Mouse (Mus musculus) ES-Bruce4 (cell line): ENCODE data around the gene Cntd1. TPM values are rescaled to one million over a fixed set of nuclear protein-coding genes. Genes with fewer than 3 reads are reported as not detected.
"Not testable (repeated sequence)": the region's sequence is repeated elsewhere in the genome, so short reads cannot be mapped to it uniquely, and the experiment has no call there.

Source experiments
- H3K27ac ChIP-seq: 2 replicates; pipeline ENCODE4 v1.5.1; 2012; ENCODE audit warnings: low read length, inconsistent platforms; ENCODE audit not compliant: insufficient read depth
- H3K27me3 ChIP-seq: 2 replicates; pipeline ENCODE4 v1.6.1; 2012; ENCODE audit warnings: mild to moderate bottlenecking, low read length, inconsistent platforms; ENCODE audit not compliant: control insufficient read depth, poor library complexity, insufficient read depth, severe bottlenecking
- H3K36me3 ChIP-seq: 2 replicates; pipeline ENCODE4 v1.6.1; 2012; ENCODE audit warnings: inconsistent platforms, mild to moderate bottlenecking, low read length, moderate library complexity; ENCODE audit not compliant: control insufficient read depth, poor library complexity, insufficient read depth, severe bottlenecking
- H3K4me1 ChIP-seq: one replicate; pipeline ENCODE4 v1.8.1; 2011; ENCODE audit warnings: low read length; ENCODE audit not compliant: control insufficient read depth, insufficient read depth
- H3K4me3 ChIP-seq: 2 replicates; pipeline ENCODE4 v1.5.1; 2011; ENCODE audit warnings: low read depth, mild to moderate bottlenecking, low read length
- H3K9ac ChIP-seq: 2 replicates; pipeline ENCODE4 v1.6.1; 2012; ENCODE audit warnings: low read depth, mild to moderate bottlenecking, inconsistent platforms; ENCODE audit not compliant: poor library complexity, severe bottlenecking
- H3K9me3 ChIP-seq: replicated peaks from 2 replicates; pipeline ENCODE4 v1.6.1; 2012; ENCODE audit warnings: mild to moderate bottlenecking, low read length, inconsistent platforms; ENCODE audit not compliant: control insufficient read depth, poor library complexity, insufficient read depth, severe bottlenecking
- CTCF ChIP-seq: IDR thresholded peaks from one replicate; pipeline ENCODE4 v1.8.1; 2011; ENCODE audit warnings: low read depth, low read length
- EP300 ChIP-seq: IDR thresholded peaks from 2 replicates; pipeline ENCODE4 v1.6.1; 2011; ENCODE audit warnings: low read depth, low read length; ENCODE audit not compliant: insufficient read depth
- POLR2A ChIP-seq: IDR thresholded peaks from one replicate; pipeline ENCODE4 v1.8.1; 2011; ENCODE audit warnings: low read length; ENCODE audit not compliant: insufficient read depth
- polyA plus RNA-seq: library from polyadenylated mRNA; stranded (reverse); fragments of >200 nt; gene quantifications from 2 replicates; pipeline ENCODE4 v1.2.4, GENCODE M21; 2011; ENCODE audit warnings: low read depth; ENCODE audit not compliant: missing spikeins, insufficient read depth, insufficient read length

Cntd1 gene
- polyA plus RNA-seq, 1 experiment, result 14.6 TPM

DNA sequence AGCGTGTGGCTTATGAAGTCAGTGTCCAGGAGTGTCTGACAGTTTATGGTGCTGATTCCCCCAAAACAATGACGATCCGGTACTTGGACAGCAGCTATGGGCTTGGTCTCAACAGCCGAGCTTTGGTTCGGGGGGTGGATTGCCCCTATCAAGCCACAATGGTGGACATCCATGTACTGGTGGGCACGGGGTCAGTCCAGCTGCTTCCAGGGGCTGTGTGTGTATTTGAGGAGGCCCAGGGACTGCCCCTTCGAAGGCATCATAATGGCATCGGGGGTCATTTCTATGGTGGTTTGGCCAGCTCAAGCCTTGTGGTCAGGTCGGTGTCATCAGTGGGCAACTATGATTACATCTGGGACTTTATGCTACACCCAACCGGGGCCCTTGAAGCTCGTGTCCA, 47.3 kb downstream of the Cntd1 start:
- Histone ChIP-seq H3K36me3 (peaks cover 37% of the 10 kb centered on the region), H3K4me1 (peaks cover 6% of the 10 kb centered on the region), H3K4me3 (no peak overlapping the region), H3K9me3 (no peaks in the 10 kb centered on the region), H3K27me3 (no peaks in the 10 kb centered on the region), H3K27ac (no peak overlapping the region), H3K9ac (no peak overlapping the region)
- TF ChIP-seq CTCF (no peak), EP300 (no peak), POLR2A (no peak)

- no peak overlapping the region for H3K4me3 ChIP-seq
- H3K9ac ChIP-seq, result no peak overlapping the region
- H3K27me3 ChIP-seq, result no peaks in the 10 kb centered on the region
- no peaks in the 10 kb centered on the region for H3K9me3 ChIP-seq
- H3K27ac ChIP-seq, result no peak overlapping the region
- H3K4me1 ChIP-seq, result peaks cover 6% of the 10 kb centered on the region
- H3K36me3 ChIP-seq, result peaks cover 25% of the 10 kb centered on the region
- TF ChIP-seq EP300, result no peak
- no peak for TF ChIP-seq POLR2A
- no peak for TF ChIP-seq CTCF
Measured at GRCm38 (mm10) chr11:101327311-101327710, 48.5 kb downstream of the Cntd1 start.

DNA sequence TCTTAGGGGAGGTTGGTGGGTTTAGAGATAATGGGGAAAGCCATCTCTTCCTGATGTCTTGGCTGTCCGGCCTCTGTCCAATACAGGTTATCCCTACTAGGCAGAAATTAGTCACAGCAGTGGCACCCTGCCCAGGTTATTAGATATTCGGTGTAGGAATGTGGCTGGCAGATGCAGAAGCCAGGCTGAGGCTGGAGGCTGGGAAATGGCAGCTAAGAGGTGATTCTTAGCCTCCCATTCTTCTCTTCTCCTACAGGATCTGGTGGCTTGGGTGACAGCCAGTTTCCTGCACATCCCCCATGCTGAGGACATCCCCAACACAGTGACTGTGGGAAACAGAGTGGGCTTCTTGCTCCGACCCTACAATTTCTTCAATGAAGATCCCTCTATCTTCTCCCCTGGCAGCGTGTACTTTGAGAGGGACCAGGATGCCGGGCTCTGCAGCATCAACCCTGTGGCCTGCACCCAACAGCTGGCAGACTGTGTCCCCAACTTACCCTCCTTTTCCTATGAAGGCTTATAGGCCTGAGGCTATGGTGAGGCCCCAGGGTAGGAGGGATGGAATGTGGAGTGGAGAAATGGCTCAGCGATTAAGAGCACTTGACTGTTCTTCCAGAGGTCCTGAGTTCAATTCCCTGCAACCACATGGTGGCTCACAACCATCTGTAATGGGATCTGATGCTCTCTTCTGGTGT, 50.3 kb downstream of the Cntd1 start:
- H3K27me3 ChIP-seq, result no peaks in the 10 kb centered on the region
- H3K36me3 ChIP-seq, result peaks cover 14% of the 10 kb centered on the region
- H3K4me3 ChIP-seq, result no peak overlapping the region
- TF ChIP-seq CTCF, result no peak
- TF ChIP-seq POLR2A, result no peak
- TF ChIP-seq EP300, result no peak
- no peak overlapping the region for H3K9ac ChIP-seq
- H3K9me3 ChIP-seq, result no peaks in the 10 kb centered on the region
- peaks cover 6% of the 10 kb centered on the region for H3K4me1 ChIP-seq
- no peak overlapping the region for H3K27ac ChIP-seq

DNA sequence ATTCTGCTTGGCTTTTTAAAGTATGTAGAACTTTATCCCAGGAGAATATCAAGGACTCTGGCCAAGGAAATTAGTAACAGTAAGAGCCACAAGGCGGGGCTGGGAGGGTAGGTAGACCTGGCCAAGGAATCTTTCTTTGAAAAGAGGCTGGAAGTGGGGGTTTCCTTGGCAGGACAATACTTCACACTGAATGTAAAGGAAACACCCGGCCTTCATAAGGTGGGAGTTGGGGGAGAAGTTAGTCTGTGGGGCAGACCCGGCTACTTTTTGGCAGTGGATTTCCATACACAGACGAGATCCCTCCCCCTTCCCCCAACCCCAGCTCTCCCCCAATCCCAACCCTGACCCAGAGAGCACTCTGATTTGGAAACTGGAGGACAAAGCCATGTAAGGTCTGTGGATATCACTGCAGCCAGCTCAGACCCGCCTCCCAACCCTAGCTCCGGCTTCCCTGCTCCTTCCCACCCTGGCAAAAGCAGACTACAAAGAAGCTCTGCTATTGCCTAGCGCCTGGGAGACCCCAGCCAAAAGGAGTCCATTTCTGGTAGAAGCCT, 51.6 kb downstream of the Cntd1 start, which contains the start of gene Aoc3:
Gene Aoc3 (plus strand): TSS at position 235 of the 554 bp plus-strand sequence.
- H3K4me3 ChIP-seq, result no peak within 1 kb of the TSS
- H3K4me1 ChIP-seq, result peaks cover 6% of the 10 kb centered on the region
- TF ChIP-seq POLR2A (no peak), EP300 (no peak), CTCF (no peak)
- H3K9ac ChIP-seq, result no peak within 1 kb of the TSS
- H3K27me3 ChIP-seq, result no peaks in the 10 kb centered on the region
- no peak within 1 kb of the TSS for H3K27ac ChIP-seq
- H3K9me3 ChIP-seq, result no peaks in the 10 kb centered on the region
- peaks cover 5% of the 10 kb centered on the region; the same call in 1 of the 2 replicates for H3K36me3 ChIP-seq

DNA sequence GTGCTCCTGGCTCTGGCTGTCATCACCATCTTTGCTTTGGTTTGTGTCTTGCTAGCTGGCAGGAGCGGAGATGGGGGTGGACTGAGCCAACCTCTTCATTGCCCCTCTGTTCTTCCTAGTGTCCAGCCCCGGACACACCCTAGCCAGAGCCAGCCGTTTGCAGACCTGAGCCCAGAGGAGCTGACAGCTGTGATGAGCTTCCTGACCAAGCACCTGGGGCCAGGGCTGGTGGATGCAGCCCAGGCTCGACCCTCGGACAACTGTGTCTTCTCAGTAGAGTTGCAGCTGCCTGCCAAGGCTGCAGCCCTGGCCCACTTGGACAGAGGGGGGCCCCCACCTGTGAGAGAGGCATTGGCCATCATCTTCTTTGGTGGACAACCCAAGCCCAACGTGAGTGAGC, 52.1 kb downstream of the Cntd1 start:
- not testable (repeated sequence) for H3K27ac ChIP-seq

GRCm38 (mm10) chr11:101332537-101332936, 53.7 kb downstream of the Cntd1 start:
- Histone ChIP-seq H3K36me3 (no peaks in the 10 kb centered on the region), H3K27ac (no peak overlapping the region), H3K4me1 (peaks cover 8% of the 10 kb centered on the region), H3K4me3 (no peak overlapping the region), H3K9ac (no peak overlapping the region), H3K9me3 (no peaks in the 10 kb centered on the region), H3K27me3 (no peaks in the 10 kb centered on the region)
- TF ChIP-seq POLR2A, result no peak
- TF ChIP-seq CTCF, result no peak
- TF ChIP-seq EP300, result no peak

More for the DNA sequence above, 52.1 kb downstream of the Cntd1 start:
- H3K36me3 ChIP-seq, H3K4me1 ChIP-seq, H3K27me3 ChIP-seq, H3K9me3 ChIP-seq, H3K4me3 ChIP-seq, H3K9ac ChIP-seq: not testable (repeated sequence)
